In genomic region chr6:127766641-127767200, GRCm38 (mm10) we compare ENCODE assay signal across 8 mouse cellular contexts. TPM values are rescaled to one million over a fixed set of nuclear protein-coding genes. Genes with fewer than 3 reads are reported as not detected.
DNase-seq lines count a peak whose midpoint lies in the region; ATAC-seq lines count a peak whose summit lies in the region.

No protein-coding gene starts in this region.

- DNase-seq in heart, adult 8-10 months (ENCODE audit: low spot score) = no peak
- DNase-seq in embryonic facial prominence, embryonic 10.5 days (ENCODE audit: low spot score) = peak; percentile 36
- DNase-seq in thymus, postnatal 0 days (ENCODE audit: low spot score) = no peak
- DNase-seq in Muller cell, postnatal 12 days (ENCODE audit: inconsistent ontology term) = no peak
- no peak for DNase-seq in adipocyte (ENCODE audit: low spot score)

- peaks cover 21% of the 10 kb centered on the region for H3K4me1 ChIP-seq in heart, embryonic 11.5 days (ENCODE audit: control insufficient read depth, insufficient read depth, low read length)
- H3K4me1 ChIP-seq in embryonic facial prominence, embryonic 10.5 days = peaks cover 50% of the 10 kb centered on the region
- H3K4me1 ChIP-seq in hindbrain, embryonic 16.5 days (ENCODE audit: control insufficient read depth, insufficient read depth, low read depth, low read length) = peaks cover 33% of the 10 kb centered on the region
- peaks cover 44% of the 10 kb centered on the region for H3K4me1 ChIP-seq in midbrain, embryonic 12.5 days

- ATAC-seq in heart, embryonic 11.5 days (replicated peaks; ENCODE audit: insufficient number of reproducible peaks, low FRiP score, low TSS enrichment) = peak; percentile 57; the same call in 1 of the 2 replicates
- ATAC-seq in hindbrain, embryonic 16.5 days = peak; percentile 55
- ATAC-seq in midbrain, embryonic 12.5 days (ENCODE audit: low FRiP score, low read depth) = peak; percentile 39

- H3K27me3 ChIP-seq in heart, embryonic 11.5 days (ENCODE audit: control insufficient read depth, insufficient read depth, low read length) = peaks cover 55% of the 10 kb centered on the region
- peaks cover 88% of the 10 kb centered on the region for H3K27me3 ChIP-seq in embryonic facial prominence, embryonic 10.5 days (replicated peaks; ENCODE audit: low read depth, poor library complexity, severe bottlenecking)
- H3K27me3 ChIP-seq in hindbrain, embryonic 16.5 days (replicated peaks; ENCODE audit: control insufficient read depth, insufficient read depth, low read length) = no peaks in the 10 kb centered on the region
- peaks cover 59% of the 10 kb centered on the region for H3K27me3 ChIP-seq in midbrain, embryonic 12.5 days

- H3K9ac ChIP-seq in heart, embryonic 11.5 days (ENCODE audit: low read depth, low read length) = peak overlapping the region; percentile 23
- peak overlapping the region; percentile 58 for H3K9ac ChIP-seq in hindbrain, embryonic 16.5 days (ENCODE audit: low read depth, low read length)
- H3K9ac ChIP-seq in midbrain, embryonic 12.5 days (replicated peaks) = peak overlapping the region; percentile 77

- peak overlapping the region; percentile 60 for H3K4me3 ChIP-seq in heart, embryonic 11.5 days (ENCODE audit: low read depth, low read length)
- H3K4me3 ChIP-seq in embryonic facial prominence, embryonic 10.5 days = peak overlapping the region; percentile 68
- peak overlapping the region; percentile 61 for H3K4me3 ChIP-seq in hindbrain, embryonic 16.5 days (ENCODE audit: low read length)
- peak overlapping the region; percentile 75 for H3K4me3 ChIP-seq in midbrain, embryonic 12.5 days

- WGBS in heart, embryonic 11.5 days (ENCODE audit: insufficient replicate concordance) = under 1% methylated on average over 28 of the region's 28 CpGs
- WGBS in embryonic facial prominence, embryonic 10.5 days = under 1% methylated on average over 28 of the region's 28 CpGs
- WGBS in hindbrain, embryonic 16.5 days = under 1% methylated on average over 28 of the region's 28 CpGs
- under 1% methylated on average over 28 of the region's 28 CpGs for WGBS in midbrain, embryonic 12.5 days

- H3K27ac ChIP-seq in heart, embryonic 11.5 days (ENCODE audit: low read depth, low read length) = peak overlapping the region; percentile 58
- no peak overlapping the region for H3K27ac ChIP-seq in embryonic facial prominence, embryonic 10.5 days (replicated peaks)
- H3K27ac ChIP-seq in hindbrain, embryonic 16.5 days (ENCODE audit: low read depth, low read length) = peak overlapping the region; percentile 55
- H3K27ac ChIP-seq in midbrain, embryonic 12.5 days (replicated peaks) = peak overlapping the region; percentile 82; the same call in 1 of the 2 replicates

- peak overlapping the region; percentile 93 for H3K4me2 ChIP-seq in heart, embryonic 11.5 days
- H3K4me2 ChIP-seq in hindbrain, embryonic 16.5 days (ENCODE audit: low read length) = peak overlapping the region; percentile 78
- H3K4me2 ChIP-seq in midbrain, embryonic 12.5 days (replicated peaks) = peak overlapping the region; percentile 98

- H3K36me3 ChIP-seq in heart, embryonic 11.5 days (ENCODE audit: control insufficient read depth, insufficient read depth, low read length) = no peaks in the 10 kb centered on the region
- no peaks in the 10 kb centered on the region for H3K36me3 ChIP-seq in embryonic facial prominence, embryonic 10.5 days (replicated peaks)
- H3K36me3 ChIP-seq in hindbrain, embryonic 16.5 days (ENCODE audit: control insufficient read depth, insufficient read depth, low read length) = no peaks in the 10 kb centered on the region
- H3K36me3 ChIP-seq in midbrain, embryonic 12.5 days = no peaks in the 10 kb centered on the region

- no peaks in the 10 kb centered on the region for H3K9me3 ChIP-seq in heart, embryonic 11.5 days (replicated peaks; ENCODE audit: control insufficient read depth, low read length)
- no peaks in the 10 kb centered on the region for H3K9me3 ChIP-seq in embryonic facial prominence, embryonic 10.5 days
- no peaks in the 10 kb centered on the region for H3K9me3 ChIP-seq in hindbrain, embryonic 16.5 days (ENCODE audit: control insufficient read depth, low read length)
- H3K9me3 ChIP-seq in midbrain, embryonic 12.5 days = no peaks in the 10 kb centered on the region

RNA-seq across cellular contexts. Expression of gene Prmt8, which starts 2.6 kb away (rescaled TPM):
- polyA plus RNA-seq in heart, embryonic 11.5 days (2014; fragmentation: Nextera tagmentation; extraction: Ambion mirVana) = 1.4 and 1.7 TPM in 2 replicates
- not detected for total RNA-seq in heart, adult 8-10 months (2022)
- 3.9 and 7.9 TPM in 2 replicates for polyA plus RNA-seq in embryonic facial prominence, embryonic 10.5 days (2016; fragmentation: Nextera tagmentation; extraction: Ambion mirVana)
- 35.2 and 37.0 TPM in 2 replicates for polyA plus RNA-seq in hindbrain, embryonic 16.5 days (2015; fragmentation: Nextera tagmentation; extraction: Ambion mirVana)
- 31.3 and 32.5 TPM in 2 replicates for polyA plus RNA-seq in midbrain, embryonic 12.5 days (2016; fragmentation: Nextera tagmentation; extraction: Ambion mirVana)
- not detected in 2 replicates for polyA plus RNA-seq in thymus, postnatal 0 days (2015; fragmentation: Nextera tagmentation; extraction: Ambion mirVana)

Comparison
In these comparisons a context has a peak if more than half of its experiments do, and no peak if none do; other contexts are left out.
1. H3K9ac ChIP-seq: peak in every context shown above with its lines; median percentile 77 in midbrain, embryonic 12.5 days; 58 in hindbrain, embryonic 16.5 days; 23 in heart, embryonic 11.5 days.